Mouse (Mus musculus) intestine, embryonic 16.5 days (tissue): ENCODE results near the gene Krt10. TPM values are rescaled to one million over a fixed set of nuclear protein-coding genes. Genes with fewer than 3 reads are reported as not detected.

Source experiments
- ATAC-seq: fragments of 200-750 bp; cut with Nextera tagmentation; 2 replicates; pipeline ENCODE4 v1.8.0; 2017; ENCODE audit warnings: moderate TSS enrichment, moderate library complexity
- H3K27ac ChIP-seq: fragments of 300-500 bp; sonication (generic); 2 replicates; pipeline ENCODE4 v1.5.1; 2014; ENCODE audit warnings: mild to moderate bottlenecking, low read length
- H3K27me3 ChIP-seq: fragments of 300-500 bp; sonication (generic); replicated peaks from 2 replicates; pipeline ENCODE4 v1.6.1; 2014; ENCODE audit warnings: low read length, control low read depth, mixed read lengths; ENCODE audit not compliant: control insufficient read depth, insufficient read depth
- H3K36me3 ChIP-seq: fragments of 300-500 bp; sonication (generic); 2 replicates; pipeline ENCODE4 v1.6.1; 2014; ENCODE audit warnings: low read length, control low read depth; ENCODE audit not compliant: control insufficient read depth, insufficient read depth
- H3K4me1 ChIP-seq: fragments of 300-500 bp; sonication (generic); 2 replicates; pipeline ENCODE4 v1.6.1; 2014; ENCODE audit warnings: low read length, control low read depth, mixed read lengths; ENCODE audit not compliant: control insufficient read depth, insufficient read depth
- H3K4me2 ChIP-seq: fragments of 300-500 bp; sonication (generic); 2 replicates; pipeline ENCODE4 v1.6.1; 2014; ENCODE audit warnings: low read depth, low read length, control low read depth
- H3K4me3 ChIP-seq: fragments of 300-500 bp; sonication (generic); 2 replicates; pipeline ENCODE4 v1.5.1; 2014; ENCODE audit warnings: mild to moderate bottlenecking, low read length
- H3K9ac ChIP-seq: fragments of 300-500 bp; sonication (generic); 2 replicates; pipeline ENCODE4 v1.6.1; 2014; ENCODE audit warnings: low read depth, low read length
- H3K9me3 ChIP-seq: fragments of 300-500 bp; sonication (generic); 2 replicates; pipeline ENCODE4 v1.6.1; 2016; ENCODE audit warnings: low read length, control low read depth; ENCODE audit not compliant: control insufficient read depth
- WGBS: fragments of 180-500 bp; shearing (Covaris S2); extraction: QIAGEN DNeasy Blood & Tissue Kit; methylation state at CpG from one replicate; pipeline ENCODE4 v1.1.7; 2014; 5-methylcytosine and 5-hydroxymethylcytosine counted together
- polyA plus RNA-seq: library from polyadenylated mRNA; unstranded; fragments of >200 nt; fragmentation: Nextera tagmentation; extraction: Ambion mirVana; gene quantifications from 2 replicates; pipeline ENCODE4 v1.2.1, GENCODE M21; 2015

Krt10 gene
- 15.5 and 16.4 TPM in 2 replicates for polyA plus RNA-seq

GRCm38 (mm10) chr11:99389264-99389663 lies at the start of gene Krt10:
TSS of gene Krt10 (minus strand) at chr11:99389364.
- peaks cover 3% of the 10 kb centered on the region; the same call in 1 of the 2 replicates for H3K4me1 ChIP-seq

GRCm38 (mm10) chr11:99437972-99438371 lies 48.8 kb upstream of the Krt10 start, which contains the start of gene Krt20:
TSS of gene Krt20 (minus strand) at chr11:99438150.
- Histone ChIP-seq H3K9me3 (no peaks in the 10 kb centered on the region), H3K4me1 (peaks cover 7% of the 10 kb centered on the region; the same call in 1 of the 2 replicates), H3K27me3 (no peaks in the 10 kb centered on the region), H3K36me3 (no peaks in the 10 kb centered on the region), H3K9ac (peak within 1 kb of the TSS; percentile 50), H3K4me2 (peak within 1 kb of the TSS; percentile 27; the same call in 1 of the 2 replicates), H3K27ac (peak within 1 kb of the TSS; percentile 81), H3K4me3 (peak within 1 kb of the TSS; percentile 37)
- ATAC-seq = no peak; the same call in 1 of the 2 replicates
- 24% methylated on average over 10 of the region's 10 CpGs for WGBS

More at GRCm38 (mm10) chr11:99389264-99389663, at the start of gene Krt10:
- no peaks in the 10 kb centered on the region for H3K9me3 ChIP-seq
- H3K4me2 ChIP-seq = no peak within 1 kb of the TSS
- H3K36me3 ChIP-seq = no peaks in the 10 kb centered on the region
- WGBS = 85% methylated on average over 4 of the region's 4 CpGs
- H3K9ac ChIP-seq = no peak within 1 kb of the TSS
- no peak within 1 kb of the TSS for H3K4me3 ChIP-seq
- ATAC-seq = no peak
- no peak within 1 kb of the TSS for H3K27ac ChIP-seq
- H3K27me3 ChIP-seq = no peaks in the 10 kb centered on the region

- no peaks in the 10 kb centered on the region for H3K27me3 ChIP-seq
- peak; percentile 75 for ATAC-seq
- WGBS = 48% methylated on average over 4 of the region's 4 CpGs
- H3K27ac ChIP-seq = peak overlapping the region; percentile 20; the same call in 1 of the 2 replicates
- H3K4me1 ChIP-seq = peaks cover 7% of the 10 kb centered on the region; the same call in 1 of the 2 replicates
- H3K9ac ChIP-seq = no peak overlapping the region
- no peaks in the 10 kb centered on the region for H3K36me3 ChIP-seq
- H3K4me3 ChIP-seq = peak overlapping the region; percentile 25; the same call in 1 of the 2 replicates
- no peaks in the 10 kb centered on the region for H3K9me3 ChIP-seq
- peak overlapping the region; percentile 23; the same call in 1 of the 2 replicates for H3K4me2 ChIP-seq
Measured at GRCm38 (mm10) chr11:99436625-99437024, 47.5 kb upstream of the Krt10 start.

- Histone ChIP-seq H3K36me3 (0 out of 2 replicates have a peak, but pooled peaks cover 3% of the 10 kb centered on the region), H3K9ac (no peak overlapping the region), H3K9me3 (no peaks in the 10 kb centered on the region), H3K27me3 (no peaks in the 10 kb centered on the region), H3K27ac (no peak overlapping the region), H3K4me3 (no peak overlapping the region), H3K4me2 (no peak overlapping the region), H3K4me1 (no peaks in the 10 kb centered on the region)
- no peak for ATAC-seq
- 55% methylated on average over 12 of the region's 12 CpGs for WGBS
Measured at GRCm38 (mm10) chr11:99430670-99431069, 41.5 kb upstream of the Krt10 start.

- Histone ChIP-seq H3K4me1 (no peaks in the 10 kb centered on the region), H3K27ac (no peak within 1 kb of the TSS), H3K4me3 (no peak within 1 kb of the TSS), H3K27me3 (no peaks in the 10 kb centered on the region), H3K36me3 (no peaks in the 10 kb centered on the region), H3K9ac (no peak within 1 kb of the TSS), H3K9me3 (no peaks in the 10 kb centered on the region), H3K4me2 (no peak within 1 kb of the TSS)
- WGBS = 82% methylated on average over 10 of the region's 10 CpGs
- no peak for ATAC-seq
Measured at GRCm38 (mm10) chr11:99422159-99422558, 33.0 kb upstream of the Krt10 start, which contains the start of gene Krt12. TSS of gene Krt12 (minus strand) at chr11:99422259.

- 49% methylated on average over 10 of the region's 10 CpGs for WGBS
- Histone ChIP-seq H3K4me1 (no peaks in the 10 kb centered on the region), H3K9me3 (no peaks in the 10 kb centered on the region), H3K4me2 (no peak overlapping the region), H3K9ac (no peak overlapping the region), H3K36me3 (no peaks in the 10 kb centered on the region), H3K4me3 (no peak overlapping the region), H3K27me3 (no peaks in the 10 kb centered on the region), H3K27ac (no peak overlapping the region)
- no peak for ATAC-seq
Measured at GRCm38 (mm10) chr11:99420586-99420985, 31.4 kb upstream of the Krt10 start.

GRCm38 (mm10) chr11:99417819-99418218 lies 28.7 kb upstream of the Krt10 start:
- no peak overlapping the region for H3K4me2 ChIP-seq
- no peak overlapping the region for H3K4me3 ChIP-seq
- H3K4me1 ChIP-seq = peaks cover 9% of the 10 kb centered on the region; the same call in 1 of the 2 replicates
- no peak overlapping the region for H3K27ac ChIP-seq
- WGBS = 70% methylated on average over 16 of the region's 16 CpGs
- no peaks in the 10 kb centered on the region for H3K27me3 ChIP-seq
- no peak overlapping the region for H3K9ac ChIP-seq
- H3K36me3 ChIP-seq = no peaks in the 10 kb centered on the region
- no peaks in the 10 kb centered on the region for H3K9me3 ChIP-seq
- no peak for ATAC-seq

- Histone ChIP-seq H3K9ac (no peak overlapping the region), H3K27ac (no peak overlapping the region), H3K4me1 (peaks cover 9% of the 10 kb centered on the region; the same call in 1 of the 2 replicates), H3K27me3 (no peaks in the 10 kb centered on the region), H3K9me3 (no peaks in the 10 kb centered on the region), H3K4me3 (no peak overlapping the region), H3K4me2 (no peak overlapping the region), H3K36me3 (no peaks in the 10 kb centered on the region)
- WGBS = 85% methylated on average over 13 of the region's 13 CpGs
- ATAC-seq = no peak
Measured at GRCm38 (mm10) chr11:99416902-99417301, 27.7 kb upstream of the Krt10 start.

GRCm38 (mm10) chr11:99414463-99415147 lies 25.4 kb upstream of the Krt10 start:
- Histone ChIP-seq H3K9ac (no peak overlapping the region), H3K36me3 (no peaks in the 10 kb centered on the region), H3K4me3 (no peak overlapping the region), H3K4me1 (peaks cover 9% of the 10 kb centered on the region; the same call in 1 of the 2 replicates), H3K4me2 (no peak overlapping the region), H3K27me3 (no peaks in the 10 kb centered on the region), H3K27ac (no peak overlapping the region), H3K9me3 (no peaks in the 10 kb centered on the region)
- WGBS = 73% methylated on average over 13 of the region's 13 CpGs
- ATAC-seq = peak; percentile 87
